Mouse (Mus musculus) subcutaneous adipose tissue, adult 2 months (tissue): ENCODE results near the gene Card6. TPM values are rescaled to one million over a fixed set of nuclear protein-coding genes. Genes with fewer than 3 reads are reported as not detected.

Experiments used
- polyA plus RNA-seq: library from polyadenylated mRNA; depleted of rRNA; stranded (reverse); fragments of >200 nt; gene quantifications from 2 replicates; pipeline ENCODE4 v1.2.3, GENCODE M21; 2012; ENCODE audit warnings: low replicate concordance; rRNA removed

Gene Card6
- polyA plus RNA-seq = 2.4 and 2.7 TPM in 2 replicates

GRCm38 (mm10) chr15:5107686-5108654, at the start of gene Card6:
TSS of gene Card6 (minus strand) at chr15:5108539.

GRCm38 (mm10) chr15:5143361-5144020, 35.2 kb upstream of the Card6 start, which contains the start of gene Prkaa1:
TSS of gene Prkaa1 (plus strand) at chr15:5143861.

DNA sequence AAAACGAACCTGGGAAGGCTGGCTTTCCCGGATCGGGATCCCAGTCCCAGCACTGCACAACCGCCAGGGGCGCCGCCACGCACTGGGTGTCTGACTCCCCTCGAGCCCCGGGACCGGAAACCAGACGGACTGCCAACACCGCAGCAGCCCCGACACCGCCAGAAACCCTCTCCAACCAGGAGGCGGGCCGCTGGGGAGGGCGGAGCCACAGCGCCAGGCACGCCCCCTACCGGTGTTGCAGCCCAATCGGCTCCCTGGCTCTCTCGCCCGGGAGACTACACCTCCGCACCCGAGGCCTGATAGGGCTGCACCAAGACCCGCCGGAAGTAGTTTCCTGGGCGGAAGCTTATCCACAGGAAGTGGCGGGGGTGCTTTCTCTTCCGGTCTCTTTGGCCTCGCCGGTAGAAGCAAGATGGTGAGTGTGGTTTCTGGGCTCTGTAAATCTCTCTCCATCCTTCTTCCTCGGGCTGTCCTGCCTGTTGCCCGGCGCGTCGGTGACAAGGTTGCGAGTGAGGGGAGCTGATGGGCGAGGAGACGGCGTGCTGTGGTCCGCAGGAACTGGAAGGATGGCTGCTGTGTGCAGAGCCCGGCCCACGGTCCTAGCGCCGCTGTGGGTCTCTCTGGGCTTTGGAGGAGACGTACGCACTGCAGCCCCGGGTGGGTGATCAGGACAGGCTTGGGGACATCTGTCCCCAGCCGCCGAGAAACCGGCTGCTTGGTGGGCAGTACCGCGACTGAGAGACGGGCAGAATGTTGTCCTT, 8.1 kb upstream of the Card6 start, which contains the start of gene Rpl37:
Gene Rpl37 (plus strand): TSS at position 376 of the 761 bp plus-strand sequence.

GRCm38 (mm10) chr15:5063635-5064034, 44.7 kb downstream of the Card6 start, which contains the start of gene C7:
TSS of gene C7 (minus strand) at chr15:5063740.

Other genes with a start within 250 kb of the Card6 start
- not detected in 2 replicates for gene Mroh2b, start 209.8 kb downstream of the Card6 start, polyA plus RNA-seq
- 0.93 and 2.3 TPM in 2 replicates for gene C7, start 44.8 kb downstream of the Card6 start, polyA plus RNA-seq
- 440 and 1,184 TPM in 2 replicates for gene Rpl37, start 8.1 kb upstream of the Card6 start, polyA plus RNA-seq
- 10.5 and 12.1 TPM in 2 replicates for gene Prkaa1, start 35.3 kb upstream of the Card6 start, polyA plus RNA-seq
- gene Ttc33, start 77.0 kb upstream of the Card6 start, polyA plus RNA-seq = 8.8 and 10.3 TPM in 2 replicates
- 11.3 and 46.1 TPM in 2 replicates for gene Ptger4, start 135.6 kb upstream of the Card6 start, polyA plus RNA-seq